Comparison of ENCODE assay signal across 1 mouse cellular context in the genomic region with DNA sequence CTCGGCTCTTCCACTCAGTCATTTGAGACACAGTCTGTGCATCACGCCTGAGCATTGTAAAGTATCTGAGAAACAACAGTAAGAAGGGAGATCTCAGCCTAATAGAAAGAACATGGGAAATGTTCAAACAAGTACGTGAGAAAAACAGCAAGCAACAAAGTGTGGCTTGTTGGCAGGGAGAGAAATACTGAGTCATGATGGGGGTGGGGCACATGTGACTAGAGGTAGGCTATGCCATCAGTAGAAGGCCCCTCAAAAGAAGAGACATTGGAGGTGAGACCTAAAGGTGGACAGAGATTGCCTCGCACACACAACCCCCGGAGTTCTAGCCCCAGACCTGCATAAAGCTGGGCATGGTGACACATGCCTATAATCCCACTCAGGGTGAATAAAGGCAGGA.
A peak's percentile ranks its signal among the peaks of the same experiment; 100 is the strongest.
TF ChIP-seq lines count a peak whose summit lies in the region.

No protein-coding gene starts in this region.

TF ChIP-seq in C2C12, 6 proteins besides CTCF, POLR2A, EP300 and RAD21:
- TF ChIP-seq USF1 (IDR thresholded peaks at IDR 0.05; ENCODE audit: low read depth) (peak; percentile 17), FOSL1 (IDR thresholded peaks at IDR 0.05; ENCODE audit: insufficient read depth, low read length, poor library complexity, severe bottlenecking) (no peak)
